Mouse (Mus musculus): ENCODE data around the gene Kera. TPM values are rescaled to one million over a fixed set of nuclear protein-coding genes. Genes with fewer than 3 reads are reported as not detected.

Kera gene
- polyA plus RNA-seq, 1 experiment from 2014 or later = not detected

- ATAC-seq (no peak), DNase-seq (ENCODE audit: low spot score) (no peak)
- H3K9ac ChIP-seq (ENCODE audit: low read length) = no peak overlapping the region
- H3K4me1 ChIP-seq (ENCODE audit: control insufficient read depth, insufficient read depth, low read length) = no peaks in the 10 kb centered on the region
- no peak overlapping the region for H3K4me2 ChIP-seq (ENCODE audit: low read length)
- 72% methylated on average over 3 of the region's 3 CpGs for WGBS
- H3K36me3 ChIP-seq (ENCODE audit: control insufficient read depth, insufficient read depth, low read length) = no peaks in the 10 kb centered on the region
- H3K4me3 ChIP-seq (ENCODE audit: low read depth, low read length) = no peak overlapping the region
- no peaks in the 10 kb centered on the region for H3K27me3 ChIP-seq (replicated peaks; ENCODE audit: control insufficient read depth, insufficient read depth, low read length)
- H3K9me3 ChIP-seq (replicated peaks; ENCODE audit: control insufficient read depth, low read length) = no peaks in the 10 kb centered on the region
- no peak overlapping the region for H3K27ac ChIP-seq (ENCODE audit: low read depth, low read length)
Observed at GRCm38 (mm10) chr10:97591685-97592084, 15.0 kb upstream of the Kera start.

- H3K27me3 ChIP-seq (replicated peaks; ENCODE audit: control insufficient read depth, insufficient read depth, low read length) = no peaks in the 10 kb centered on the region
- 83% methylated on average over 1 of the region's 1 CpGs for WGBS
- no peak for DNase-seq (ENCODE audit: low spot score)
- H3K4me3 ChIP-seq (ENCODE audit: low read depth, low read length) = no peak overlapping the region
- ATAC-seq = no peak
- no peak overlapping the region for H3K27ac ChIP-seq (ENCODE audit: low read depth, low read length)
- H3K4me2 ChIP-seq (ENCODE audit: low read length) = no peak overlapping the region
- no peak overlapping the region for H3K9ac ChIP-seq (ENCODE audit: low read length)
- H3K36me3 ChIP-seq (ENCODE audit: control insufficient read depth, insufficient read depth, low read length) = no peaks in the 10 kb centered on the region
- H3K4me1 ChIP-seq (ENCODE audit: control insufficient read depth, insufficient read depth, low read length) = no peaks in the 10 kb centered on the region
- no peaks in the 10 kb centered on the region for H3K9me3 ChIP-seq (replicated peaks; ENCODE audit: control insufficient read depth, low read length)
Observed at GRCm38 (mm10) chr10:97595680-97596079, 11.0 kb upstream of the Kera start.

- H3K36me3 ChIP-seq (ENCODE audit: control insufficient read depth, insufficient read depth, low read length) = no peaks in the 10 kb centered on the region
- no peak overlapping the region for H3K9ac ChIP-seq (ENCODE audit: low read length)
- DNase-seq (ENCODE audit: low spot score) = no peak
- WGBS = 87% methylated on average over 4 of the region's 4 CpGs
- ATAC-seq = no peak
- no peaks in the 10 kb centered on the region for H3K27me3 ChIP-seq (replicated peaks; ENCODE audit: control insufficient read depth, insufficient read depth, low read length)
- H3K4me3 ChIP-seq (ENCODE audit: low read depth, low read length) = no peak overlapping the region
- H3K27ac ChIP-seq (ENCODE audit: low read depth, low read length) = no peak overlapping the region
- no peaks in the 10 kb centered on the region for H3K9me3 ChIP-seq (replicated peaks; ENCODE audit: control insufficient read depth, low read length)
- H3K4me2 ChIP-seq (ENCODE audit: low read length) = no peak overlapping the region
- H3K4me1 ChIP-seq (ENCODE audit: control insufficient read depth, insufficient read depth, low read length) = no peaks in the 10 kb centered on the region
Observed at GRCm38 (mm10) chr10:97601744-97602143, 4.9 kb upstream of the Kera start.

- Histone ChIP-seq H3K4me1 (ENCODE audit: control insufficient read depth, insufficient read depth, low read length) (no peaks in the 10 kb centered on the region), H3K27me3 (replicated peaks; ENCODE audit: control insufficient read depth, insufficient read depth, low read length) (no peaks in the 10 kb centered on the region), H3K9ac (ENCODE audit: low read length) (no peak overlapping the region), H3K4me3 (ENCODE audit: low read depth, low read length) (no peak overlapping the region), H3K36me3 (ENCODE audit: control insufficient read depth, insufficient read depth, low read length) (no peaks in the 10 kb centered on the region), H3K4me2 (ENCODE audit: low read length) (no peak overlapping the region), H3K27ac (ENCODE audit: low read depth, low read length) (no peak overlapping the region), H3K9me3 (replicated peaks; ENCODE audit: control insufficient read depth, low read length) (no peaks in the 10 kb centered on the region)
- no peak for DNase-seq (ENCODE audit: low spot score)
- ATAC-seq = no peak
Observed at GRCm38 (mm10) chr10:97603256-97603655, 3.4 kb upstream of the Kera start.

- Histone ChIP-seq H3K4me1 (ENCODE audit: control insufficient read depth, insufficient read depth, low read length) (no peaks in the 10 kb centered on the region), H3K4me3 (ENCODE audit: low read depth, low read length) (no peak overlapping the region), H3K27ac (ENCODE audit: low read depth, low read length) (no peak overlapping the region), H3K9me3 (replicated peaks; ENCODE audit: control insufficient read depth, low read length) (no peaks in the 10 kb centered on the region), H3K36me3 (ENCODE audit: control insufficient read depth, insufficient read depth, low read length) (no peaks in the 10 kb centered on the region), H3K27me3 (replicated peaks; ENCODE audit: control insufficient read depth, insufficient read depth, low read length) (no peaks in the 10 kb centered on the region), H3K9ac (ENCODE audit: low read length) (no peak overlapping the region), H3K4me2 (ENCODE audit: low read length) (no peak overlapping the region)
- DNase-seq (ENCODE audit: low spot score) (no peak), ATAC-seq (no peak)
- WGBS = 95% methylated on average over 1 of the region's 1 CpGs
Observed at GRCm38 (mm10) chr10:97622328-97622727, 15.6 kb downstream of the Kera start.

GRCm38 (mm10) chr10:97624381-97624780 is 17.7 kb downstream of the Kera start:
- Histone ChIP-seq H3K9ac (ENCODE audit: low read length) (no peak overlapping the region), H3K27ac (ENCODE audit: low read depth, low read length) (no peak overlapping the region), H3K4me3 (ENCODE audit: low read depth, low read length) (no peak overlapping the region), H3K9me3 (replicated peaks; ENCODE audit: control insufficient read depth, low read length) (no peaks in the 10 kb centered on the region), H3K4me2 (ENCODE audit: low read length) (no peak overlapping the region), H3K4me1 (ENCODE audit: control insufficient read depth, insufficient read depth, low read length) (no peaks in the 10 kb centered on the region), H3K27me3 (replicated peaks; ENCODE audit: control insufficient read depth, insufficient read depth, low read length) (no peaks in the 10 kb centered on the region), H3K36me3 (ENCODE audit: control insufficient read depth, insufficient read depth, low read length) (no peaks in the 10 kb centered on the region)
- no peak for DNase-seq (ENCODE audit: low spot score)
- no peak for ATAC-seq
- WGBS = 94% methylated on average over 2 of the region's 2 CpGs

- H3K4me1 ChIP-seq (ENCODE audit: control insufficient read depth, insufficient read depth, low read length) = no peaks in the 10 kb centered on the region
- H3K4me2 ChIP-seq (ENCODE audit: low read length) = no peak overlapping the region
- 80% methylated on average over 4 of the region's 4 CpGs for WGBS
- H3K36me3 ChIP-seq (ENCODE audit: control insufficient read depth, insufficient read depth, low read length) = no peaks in the 10 kb centered on the region
- no peak overlapping the region for H3K9ac ChIP-seq (ENCODE audit: low read length)
- no peak overlapping the region for H3K4me3 ChIP-seq (ENCODE audit: low read depth, low read length)
- ATAC-seq = no peak
- no peaks in the 10 kb centered on the region for H3K9me3 ChIP-seq (replicated peaks; ENCODE audit: control insufficient read depth, low read length)
- no peaks in the 10 kb centered on the region for H3K27me3 ChIP-seq (replicated peaks; ENCODE audit: control insufficient read depth, insufficient read depth, low read length)
- no peak for DNase-seq (ENCODE audit: low spot score)
- H3K27ac ChIP-seq (ENCODE audit: low read depth, low read length) = no peak overlapping the region
Observed at GRCm38 (mm10) chr10:97625116-97625515, 18.4 kb downstream of the Kera start.

GRCm38 (mm10) chr10:97626543-97626942 is 19.9 kb downstream of the Kera start:
- Histone ChIP-seq H3K27ac (ENCODE audit: low read depth, low read length) (no peak overlapping the region), H3K36me3 (ENCODE audit: control insufficient read depth, insufficient read depth, low read length) (no peaks in the 10 kb centered on the region), H3K4me3 (ENCODE audit: low read depth, low read length) (no peak overlapping the region), H3K9me3 (replicated peaks; ENCODE audit: control insufficient read depth, low read length) (no peaks in the 10 kb centered on the region), H3K4me2 (ENCODE audit: low read length) (no peak overlapping the region), H3K4me1 (ENCODE audit: control insufficient read depth, insufficient read depth, low read length) (no peaks in the 10 kb centered on the region), H3K9ac (ENCODE audit: low read length) (no peak overlapping the region), H3K27me3 (replicated peaks; ENCODE audit: control insufficient read depth, insufficient read depth, low read length) (no peaks in the 10 kb centered on the region)
- 93% methylated on average over 1 of the region's 1 CpGs for WGBS
- ATAC-seq (no peak), DNase-seq (ENCODE audit: low spot score) (no peak)

GRCm38 (mm10) chr10:97631061-97631460 is 24.4 kb downstream of the Kera start:
- Histone ChIP-seq H3K27me3 (replicated peaks; ENCODE audit: control insufficient read depth, insufficient read depth, low read length) (no peaks in the 10 kb centered on the region), H3K27ac (ENCODE audit: low read depth, low read length) (no peak overlapping the region), H3K9me3 (replicated peaks; ENCODE audit: control insufficient read depth, low read length) (no peaks in the 10 kb centered on the region), H3K4me1 (ENCODE audit: control insufficient read depth, insufficient read depth, low read length) (no peaks in the 10 kb centered on the region), H3K9ac (ENCODE audit: low read length) (no peak overlapping the region), H3K4me2 (ENCODE audit: low read length) (no peak overlapping the region), H3K4me3 (ENCODE audit: low read depth, low read length) (no peak overlapping the region), H3K36me3 (ENCODE audit: control insufficient read depth, insufficient read depth, low read length) (no peaks in the 10 kb centered on the region)
- no peak for DNase-seq (ENCODE audit: low spot score)
- WGBS = 85% methylated on average over 3 of the region's 3 CpGs
- no peak for ATAC-seq

- DNase-seq (ENCODE audit: low spot score) (no peak), ATAC-seq (no peak)
- Histone ChIP-seq H3K27ac (ENCODE audit: low read depth, low read length) (no peak overlapping the region), H3K27me3 (replicated peaks; ENCODE audit: control insufficient read depth, insufficient read depth, low read length) (no peaks in the 10 kb centered on the region), H3K4me3 (ENCODE audit: low read depth, low read length) (no peak overlapping the region), H3K4me2 (ENCODE audit: low read length) (no peak overlapping the region), H3K9ac (ENCODE audit: low read length) (no peak overlapping the region), H3K4me1 (ENCODE audit: control insufficient read depth, insufficient read depth, low read length) (no peaks in the 10 kb centered on the region), H3K36me3 (ENCODE audit: control insufficient read depth, insufficient read depth, low read length) (no peaks in the 10 kb centered on the region), H3K9me3 (replicated peaks; ENCODE audit: control insufficient read depth, low read length) (no peaks in the 10 kb centered on the region)
- 94% methylated on average over 2 of the region's 2 CpGs for WGBS
Observed at GRCm38 (mm10) chr10:97641926-97642325, 35.2 kb downstream of the Kera start.
